Mouse (Mus musculus): ENCODE measurements around the gene Gm11042.

DNA sequence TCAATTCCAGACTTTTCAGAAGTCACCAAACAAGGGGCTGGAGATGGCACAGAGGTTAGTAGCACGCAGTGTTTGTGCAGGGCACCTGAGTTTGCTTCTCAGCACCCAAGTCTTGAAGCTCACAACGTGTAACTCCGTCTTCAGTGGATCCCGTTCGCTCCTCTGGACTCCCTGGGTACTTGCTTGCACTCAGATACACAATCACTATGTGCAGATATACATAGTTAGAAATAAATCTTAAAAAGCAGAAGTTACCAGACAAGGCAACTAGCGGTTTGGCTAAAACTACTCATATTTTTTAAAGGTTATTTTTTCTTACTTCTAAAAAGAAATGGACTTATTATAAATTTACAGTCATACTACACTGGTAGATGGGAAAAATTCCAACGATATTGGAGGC is 48.3 kb upstream of the Gm11042 start:
- TF ChIP-seq CTCF (IDR thresholded peaks at IDR 0.05; ENCODE audit: borderline replicate concordance, control insufficient read depth, extremely low read depth, insufficient read depth, low read length, poor library complexity) = no peak
- no peak for TF ChIP-seq POLR2A (IDR thresholded peaks at IDR 0.05; ENCODE audit: control insufficient read depth, extremely low read depth, insufficient read depth, low read length, poor library complexity)
